Mouse (Mus musculus) kidney, postnatal 10 days (tissue): Measurements from ENCODE around the gene Gm10799.
"Not testable (repeated sequence)": the region's sequence is repeated elsewhere in the genome, so short reads cannot be mapped to it uniquely, and the experiment has no call there.

Source experiments
- DNase-seq: peaks from one replicate; pipeline ENCODE4 v3.0.0; 2021; ENCODE audit warnings: mixed read lengths

The Gm10799 gene

DNA sequence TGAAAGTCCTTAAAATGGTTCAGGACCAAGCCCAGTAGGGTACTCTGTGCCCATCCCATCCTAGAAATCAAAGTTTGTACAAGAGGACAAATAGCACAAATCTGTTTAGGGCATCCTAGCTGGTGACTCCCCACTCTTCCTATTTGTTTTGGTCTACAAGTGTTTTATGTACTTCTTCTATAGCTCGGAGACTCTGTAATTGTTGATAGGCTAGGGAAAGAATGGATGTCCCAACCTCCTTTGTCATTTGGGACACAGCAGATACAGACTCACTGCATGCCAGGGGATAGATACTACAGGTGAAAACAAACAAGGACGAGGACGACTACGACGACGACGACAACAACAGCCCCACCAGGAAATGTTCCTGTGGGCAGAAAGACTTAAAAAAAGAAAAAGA is at the start of gene Gm10799:
Gene Gm10799, minus strand, starts transcription at position 101 of the 400 bp plus-strand sequence.
- DNase-seq = not testable (repeated sequence)

DNA sequence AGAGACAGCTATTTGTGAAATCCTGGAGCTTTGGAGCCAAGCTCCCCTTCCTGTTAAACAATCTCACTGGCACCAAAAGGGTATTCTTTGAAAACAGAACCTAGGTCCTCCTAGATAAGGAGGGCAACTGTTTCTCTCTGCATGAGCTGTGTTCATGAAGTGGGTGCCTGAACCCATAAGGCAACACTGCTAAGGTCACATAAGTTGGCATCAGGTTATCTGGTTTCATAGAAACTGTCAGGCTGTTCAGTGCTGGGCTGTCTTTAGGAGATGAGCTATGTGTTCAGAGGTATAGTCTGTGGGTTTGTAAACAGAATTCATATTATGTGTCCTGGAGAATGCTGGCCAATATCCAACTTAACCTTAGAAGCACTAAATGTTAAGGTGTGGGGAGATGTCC is 48.8 kb upstream of the Gm10799 start:
- DNase-seq = not testable (repeated sequence)

DNA sequence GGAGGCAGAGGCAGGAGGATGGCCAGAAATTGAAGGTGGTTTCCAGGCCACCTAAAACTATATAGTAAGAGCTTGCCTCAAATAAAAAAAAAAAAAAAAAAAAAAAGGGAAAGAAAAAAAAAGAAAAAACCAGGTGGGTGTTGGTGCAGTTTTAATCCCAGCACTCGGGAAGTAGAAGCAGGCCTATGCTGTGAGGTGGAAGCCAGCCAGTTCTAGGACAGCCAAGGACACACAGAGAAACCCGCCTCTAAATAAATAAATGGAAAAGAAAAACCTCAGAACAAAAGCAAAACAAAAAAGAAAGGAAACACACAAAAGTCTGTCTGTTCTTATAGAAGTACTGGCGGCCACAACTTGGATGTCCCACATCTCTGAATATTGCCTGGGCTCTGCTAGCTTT is 46.5 kb upstream of the Gm10799 start:
- no peak for DNase-seq

DNA sequence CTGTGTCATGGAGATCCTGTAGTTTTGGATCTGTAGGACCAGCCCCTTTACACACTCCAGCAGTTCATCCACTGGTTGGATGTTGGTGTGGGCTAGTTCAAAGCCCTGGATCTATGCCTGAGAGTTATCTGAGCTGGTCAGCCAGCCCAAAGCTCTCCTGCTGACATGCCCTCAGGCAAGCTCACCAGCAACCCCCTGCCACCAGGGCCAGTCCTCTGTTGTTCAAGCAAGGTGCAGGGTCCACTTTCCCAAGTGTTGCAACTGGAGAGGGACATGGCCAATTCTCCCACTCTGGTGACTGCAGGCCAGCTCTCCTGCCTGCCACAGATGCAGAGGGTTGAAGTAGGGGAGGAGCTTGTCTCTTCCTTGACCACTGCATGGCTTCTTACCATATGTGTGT is 45.2 kb upstream of the Gm10799 start:
- not testable (repeated sequence) for DNase-seq

DNA sequence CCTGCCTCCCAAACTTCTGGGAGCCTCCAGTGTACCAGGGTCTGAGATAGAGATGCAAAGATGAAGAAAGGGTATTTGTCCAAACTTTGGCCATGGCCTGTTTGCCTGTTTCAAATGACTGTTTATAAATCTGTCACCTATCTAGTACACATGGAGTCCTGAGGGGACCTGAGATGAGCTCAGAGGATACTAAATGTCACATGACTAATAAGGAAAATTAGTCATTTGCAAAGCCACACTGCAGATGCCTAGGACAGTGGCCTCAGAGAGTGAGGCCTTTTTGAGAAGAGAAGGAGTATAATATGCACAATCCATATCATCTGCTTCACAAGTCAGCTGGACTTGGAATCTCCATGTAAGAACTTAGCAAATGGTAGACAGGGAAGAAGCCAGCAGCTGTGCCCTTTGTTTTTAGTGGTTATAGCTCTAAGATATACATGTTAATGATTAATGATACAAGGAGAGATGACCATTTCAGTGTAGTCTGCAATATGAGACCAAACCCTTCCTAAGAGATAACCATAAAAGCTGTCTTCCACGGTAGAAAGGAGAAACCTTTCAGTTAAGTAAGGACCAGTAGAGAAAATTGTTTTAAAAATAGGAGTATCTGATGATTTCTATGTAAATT is 42.9 kb upstream of the Gm10799 start:
- DNase-seq = not testable (repeated sequence)

DNA sequence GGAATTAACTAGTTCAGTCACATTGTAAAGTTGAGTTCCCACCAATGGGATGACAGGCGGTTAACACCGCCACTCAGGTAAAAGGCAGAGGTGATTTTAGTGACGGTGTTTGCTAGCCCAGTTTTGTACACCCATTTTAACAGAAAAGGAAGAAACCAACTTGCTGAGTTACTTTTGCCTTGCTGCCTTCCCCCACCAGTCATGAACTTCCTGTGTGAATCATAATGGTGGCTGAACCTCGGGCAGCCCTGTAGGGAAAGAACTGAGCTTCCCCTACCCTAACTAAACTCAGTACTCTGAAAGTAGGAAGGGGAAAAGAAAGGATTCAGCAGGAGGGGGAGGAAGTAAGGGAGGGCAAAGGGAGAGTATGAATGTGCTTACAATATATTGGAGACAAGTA is 41.7 kb upstream of the Gm10799 start:
- DNase-seq = no peak

DNA sequence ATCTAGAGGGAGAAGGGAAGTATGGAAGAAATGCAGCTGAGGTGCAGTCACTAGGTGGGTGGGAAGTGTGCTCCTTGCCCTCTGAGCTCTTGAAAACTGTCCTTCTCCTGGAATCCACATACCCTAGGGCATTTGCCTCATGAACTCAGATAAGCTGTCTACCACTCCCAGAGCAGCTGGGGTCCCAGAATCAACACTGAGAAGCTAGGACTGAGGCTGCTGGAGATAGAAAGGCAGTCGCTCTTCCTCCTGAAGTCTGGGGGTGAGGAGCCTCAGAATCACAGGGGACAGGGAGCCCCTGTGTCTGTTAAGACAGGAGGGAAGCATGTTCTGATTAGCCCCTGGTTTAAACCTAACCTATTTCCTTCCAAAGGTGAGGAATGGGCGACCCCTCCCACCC is 41.2 kb upstream of the Gm10799 start:
- no peak for DNase-seq

DNA sequence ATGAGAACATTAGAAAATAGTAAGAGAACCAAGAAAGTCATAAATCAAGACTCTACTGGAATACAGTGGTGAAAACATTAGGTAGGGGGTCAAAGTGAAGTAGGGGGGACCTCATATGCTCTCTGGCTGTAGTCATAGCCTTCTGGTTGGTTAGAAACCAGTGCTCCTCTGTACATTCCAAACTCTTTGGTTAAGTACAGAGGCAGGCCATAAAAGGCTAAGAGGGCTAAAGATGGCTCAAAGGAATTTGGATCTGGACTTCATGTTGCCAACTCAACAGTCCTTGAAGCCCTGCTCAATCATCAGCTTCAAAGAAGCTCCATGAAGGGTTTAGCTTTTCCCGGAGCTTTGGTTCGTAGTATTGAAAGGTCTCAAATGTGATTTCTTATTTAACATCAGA is 40.7 kb upstream of the Gm10799 start:
- not testable (repeated sequence) for DNase-seq

DNA sequence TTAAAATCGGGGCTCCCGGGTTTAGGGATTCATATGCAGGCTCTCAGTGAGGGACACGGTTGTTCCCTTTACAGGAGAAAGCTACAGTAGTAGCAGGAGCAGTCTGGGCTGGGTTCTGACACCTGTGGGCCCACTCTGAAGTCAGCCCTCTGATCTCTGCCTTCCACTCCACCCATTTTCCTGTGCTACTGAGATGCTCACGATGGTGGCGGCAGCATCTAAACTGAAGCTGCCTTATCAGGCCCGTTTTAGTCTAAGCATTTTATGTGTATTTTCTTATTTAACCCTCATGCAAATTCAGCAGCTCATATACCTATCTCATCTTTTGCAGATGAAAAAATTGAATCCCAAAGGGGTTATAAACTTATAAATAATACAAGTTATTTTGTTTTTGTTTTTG is 36.5 kb upstream of the Gm10799 start:
- no peak for DNase-seq

DNA sequence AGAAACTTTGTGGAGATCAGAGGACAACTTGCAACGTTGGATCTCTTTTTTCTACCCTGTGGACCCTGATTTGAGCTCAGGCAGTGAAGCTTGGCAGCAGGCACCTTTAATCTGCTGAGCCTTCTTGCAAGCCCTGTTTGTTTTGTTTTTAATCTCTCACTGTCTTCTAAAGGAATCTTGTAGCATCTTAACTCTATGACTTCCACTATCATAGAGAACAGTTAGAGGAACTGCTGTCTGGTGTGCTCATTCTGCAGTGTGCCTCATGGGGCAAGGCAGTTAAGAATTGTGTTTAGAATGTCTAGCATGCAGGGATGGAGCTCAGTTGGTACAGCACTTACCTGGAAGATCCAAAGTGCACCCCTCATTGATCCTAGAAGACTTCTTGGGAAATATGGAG is 31.6 kb upstream of the Gm10799 start:
- DNase-seq = no peak

DNA sequence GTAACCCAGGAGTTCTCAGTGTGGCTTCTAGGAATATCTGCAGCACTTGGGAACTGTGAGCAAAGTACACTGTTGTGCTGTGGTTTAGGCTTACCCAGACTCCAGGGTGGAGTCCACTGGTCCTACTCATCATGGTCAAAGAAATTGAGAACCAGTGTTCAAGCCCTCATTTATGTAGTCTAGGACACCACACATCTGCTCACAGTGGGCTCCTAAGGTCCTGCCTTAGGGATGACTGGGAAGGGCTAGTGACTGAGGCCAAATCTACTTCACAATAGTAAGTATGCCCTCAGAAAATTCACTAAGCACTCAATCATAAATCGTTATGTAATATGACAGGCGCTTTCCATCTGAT is 30.9 kb upstream of the Gm10799 start:
- no peak for DNase-seq

DNA sequence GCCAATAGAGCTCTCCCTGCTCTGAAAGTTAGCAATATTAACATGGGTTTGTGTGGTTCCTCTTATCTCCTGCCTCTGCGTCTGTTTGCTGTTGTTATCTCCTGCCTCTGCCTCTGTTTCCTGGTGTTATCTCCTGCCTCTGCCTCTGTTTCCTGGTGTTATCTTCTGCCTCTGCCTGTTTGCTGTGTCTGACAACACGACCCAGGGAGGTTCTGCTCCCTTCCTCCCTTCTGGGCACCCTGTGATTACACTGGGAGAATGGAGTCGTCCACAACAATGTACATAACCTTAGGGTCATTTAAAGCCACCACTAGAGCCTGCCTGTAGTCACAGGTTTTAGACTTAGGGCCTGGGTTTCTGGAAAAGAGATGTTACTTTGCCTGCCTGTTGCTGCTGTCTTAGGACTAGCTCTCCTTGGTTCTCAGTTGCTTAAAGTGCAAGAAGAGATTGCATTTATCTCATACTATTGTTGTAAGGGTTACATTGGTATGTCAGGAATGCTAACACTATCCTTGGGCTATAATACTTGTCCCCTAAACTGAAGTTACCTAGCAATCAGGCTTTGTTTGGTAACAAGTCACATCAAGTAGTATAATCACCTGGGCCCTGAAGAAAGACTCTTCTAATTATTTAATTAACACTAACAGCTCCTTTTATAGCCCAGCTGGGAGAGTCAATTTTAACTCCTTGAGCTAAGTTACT is 30.3 kb upstream of the Gm10799 start:
- DNase-seq = no peak

DNA sequence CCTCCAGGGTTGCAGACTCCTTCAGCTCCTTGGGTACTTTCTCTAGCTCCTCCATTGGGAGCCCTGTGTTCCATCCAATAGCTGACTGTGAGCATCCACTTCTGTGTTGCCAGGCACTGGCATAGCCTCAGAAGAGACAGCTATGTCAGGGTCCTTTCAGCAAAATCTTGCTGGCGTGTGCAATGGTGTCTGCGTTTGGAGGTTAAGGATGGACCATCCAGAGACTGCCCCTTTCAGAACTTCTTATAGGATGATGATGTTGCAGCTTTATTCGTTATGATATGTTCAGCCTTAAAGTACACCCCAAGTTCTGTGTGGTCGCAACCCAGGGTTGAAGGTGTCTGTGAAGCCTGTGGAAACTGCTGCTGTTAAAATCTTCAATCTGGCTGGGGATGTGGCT is 29.0 kb upstream of the Gm10799 start:
- DNase-seq = not testable (repeated sequence)

DNA sequence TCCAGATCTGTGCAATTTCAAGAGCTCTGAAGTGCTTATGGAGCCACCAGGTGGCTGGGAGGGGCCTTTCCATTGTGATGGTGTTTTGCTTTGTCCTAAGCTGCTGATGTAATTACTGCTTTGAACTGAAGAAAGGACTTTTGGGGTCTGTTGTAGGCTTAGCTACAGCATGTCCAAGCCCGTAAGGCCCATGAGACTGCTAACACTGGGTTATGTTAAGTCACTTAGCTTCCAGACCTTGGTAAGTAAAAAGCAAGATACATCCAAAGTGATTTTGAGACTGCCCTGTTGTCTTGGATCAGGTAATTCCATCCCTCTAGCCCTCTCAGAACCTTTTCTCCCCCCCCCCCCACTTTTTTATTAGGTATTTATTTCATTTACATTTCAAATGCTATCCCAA is 28.4 kb upstream of the Gm10799 start:
- not testable (repeated sequence) for DNase-seq

DNA sequence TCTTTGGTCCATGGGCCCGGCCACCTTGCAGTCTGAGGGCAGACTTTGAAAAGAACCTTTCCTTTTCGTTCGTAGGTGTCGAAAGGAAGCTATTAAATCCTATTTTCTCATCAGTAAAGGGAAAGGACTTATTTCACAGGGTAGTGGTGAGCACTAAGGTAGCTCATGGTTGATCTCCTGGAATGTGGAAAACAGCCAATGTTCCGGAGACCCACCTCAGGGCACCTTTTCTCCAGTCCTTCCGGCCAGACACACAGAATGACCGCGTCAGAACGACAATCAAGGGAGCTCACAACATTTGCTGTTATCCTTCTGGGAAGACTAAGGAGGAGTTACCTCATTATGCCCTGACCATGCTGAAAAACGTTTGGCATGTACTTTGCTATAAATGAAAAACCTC is 27.9 kb upstream of the Gm10799 start:
- peak; percentile 32 for DNase-seq

DNA sequence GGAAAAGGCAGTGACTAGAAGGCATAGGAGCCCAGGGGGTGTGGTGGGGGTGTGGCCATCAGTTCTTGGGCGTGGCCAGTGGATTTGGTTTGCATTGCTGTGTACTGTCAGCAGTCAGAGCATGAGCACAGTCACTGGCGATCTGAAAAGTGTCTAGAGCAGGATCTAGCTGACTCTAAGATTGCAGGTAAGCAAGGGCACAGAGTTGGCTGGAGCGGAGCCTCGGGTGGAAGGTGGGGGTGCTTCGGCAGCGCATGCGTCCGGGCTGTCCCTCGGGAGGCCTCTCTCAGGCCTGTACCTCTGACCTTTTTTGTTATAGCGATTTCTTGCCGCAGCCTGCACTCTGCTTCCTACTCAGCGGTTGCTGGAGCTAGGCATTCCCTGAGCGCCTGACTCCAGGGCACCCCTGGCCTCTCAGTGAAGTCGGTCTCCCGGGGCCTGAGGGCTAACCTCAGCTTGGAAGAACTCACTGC is 27.4 kb upstream of the Gm10799 start, which contains the start of gene Cd59a:
Gene Cd59a, plus strand, starts transcription at position 61 of the 473 bp plus-strand sequence.
- DNase-seq = peak; percentile 93

DNA sequence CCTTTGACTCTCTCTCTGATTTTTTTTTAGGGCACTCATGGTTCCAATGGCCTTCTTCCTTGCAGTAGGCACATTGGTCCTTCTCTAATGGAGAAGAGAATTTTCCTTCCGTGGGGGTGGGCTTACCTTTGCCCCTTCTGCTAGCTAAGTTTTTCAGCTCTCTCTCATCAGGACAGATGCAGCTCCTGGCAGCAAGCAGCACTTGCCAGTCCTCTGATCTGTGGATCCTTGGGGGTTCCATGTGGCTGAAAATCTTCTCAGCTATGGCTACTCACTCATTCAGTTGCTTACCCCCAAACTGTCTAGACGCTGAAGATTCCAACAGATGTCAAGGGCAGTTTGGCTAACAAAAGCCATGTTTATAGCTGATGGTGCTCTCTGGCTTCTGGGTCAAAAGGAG is 25.0 kb upstream of the Gm10799 start:
- no peak for DNase-seq

DNA sequence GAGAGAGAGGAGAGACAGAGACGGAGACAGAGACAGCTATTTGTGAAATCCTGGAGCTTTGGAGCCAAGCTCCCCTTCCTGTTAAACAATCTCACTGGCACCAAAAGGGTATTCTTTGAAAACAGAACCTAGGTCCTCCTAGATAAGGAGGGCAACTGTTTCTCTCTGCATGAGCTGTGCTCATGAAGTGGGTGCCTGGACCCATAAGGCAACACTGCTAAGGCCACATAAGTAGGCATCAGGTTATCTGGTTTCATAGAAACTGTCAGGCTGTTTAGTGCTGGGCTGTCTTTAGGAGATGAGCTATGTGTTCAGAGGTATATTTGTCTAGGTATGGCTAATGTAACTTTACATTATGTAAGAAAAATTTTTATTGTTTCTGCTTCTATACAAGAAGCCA is 19.2 kb upstream of the Gm10799 start:
- not testable (repeated sequence) for DNase-seq

DNA sequence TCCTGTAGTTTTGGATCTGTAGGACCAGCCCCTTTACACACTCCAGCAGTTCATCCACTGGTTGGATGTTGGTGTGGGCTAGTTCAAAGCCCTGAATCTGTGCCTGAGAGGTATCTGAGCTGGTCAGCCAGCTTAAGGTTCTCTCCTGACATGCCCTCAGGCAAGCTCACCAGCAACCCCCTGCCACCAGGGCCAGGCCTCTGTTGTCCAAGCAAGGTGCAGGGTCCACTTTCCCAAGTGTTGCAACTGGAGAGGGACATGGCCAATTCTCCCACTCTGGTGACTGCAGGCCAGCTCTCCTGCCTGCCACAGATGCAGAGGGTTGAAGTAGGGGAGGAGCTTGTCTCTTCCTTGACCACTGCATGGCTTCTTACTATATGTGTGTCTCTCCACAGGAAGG is 15.7 kb upstream of the Gm10799 start:
- DNase-seq = not testable (repeated sequence)

DNA sequence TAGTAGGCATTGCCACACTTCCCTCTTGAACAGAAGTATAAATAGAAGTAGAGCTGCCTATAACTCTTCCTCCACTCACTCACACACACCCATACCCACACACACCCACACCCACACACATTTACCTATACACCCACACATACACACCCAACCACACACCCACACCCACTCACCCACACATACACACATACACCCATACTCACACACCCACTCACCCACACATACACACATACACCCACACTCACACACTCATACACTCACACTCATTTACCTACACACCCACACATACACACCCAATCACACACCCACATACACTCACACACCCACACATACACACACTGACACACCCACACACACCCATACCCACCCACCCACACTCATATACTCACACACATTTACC is 14.1 kb upstream of the Gm10799 start:
- DNase-seq = no peak

DNA sequence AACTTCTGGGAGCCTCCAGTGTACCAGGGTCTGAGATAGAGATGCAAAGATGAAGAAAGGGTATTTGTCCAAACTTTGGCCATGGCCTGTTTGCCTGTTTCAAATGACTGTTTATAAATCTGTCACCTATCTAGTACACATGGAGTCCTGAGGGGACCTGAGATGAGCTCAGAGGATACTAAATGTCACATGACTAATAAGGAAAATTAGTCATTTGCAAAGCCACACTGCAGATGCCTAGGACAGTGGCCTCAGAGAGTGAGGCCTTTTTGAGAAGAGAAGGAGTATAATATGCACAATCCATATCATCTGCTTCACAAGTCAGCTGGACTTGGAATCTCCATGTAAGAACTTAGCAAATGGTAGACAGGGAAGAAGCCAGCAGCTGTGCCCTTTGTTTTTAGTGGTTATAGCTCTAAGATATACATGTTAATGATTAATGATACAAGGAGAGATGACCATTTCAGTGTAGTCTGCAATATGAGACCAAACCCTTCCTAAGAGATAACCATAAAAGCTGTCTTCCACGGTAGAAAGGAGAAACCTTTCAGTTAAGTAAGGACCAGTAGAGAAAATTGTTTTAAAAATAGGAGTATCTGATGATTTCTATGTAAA is 13.2 kb upstream of the Gm10799 start:
- not testable (repeated sequence) for DNase-seq

DNA sequence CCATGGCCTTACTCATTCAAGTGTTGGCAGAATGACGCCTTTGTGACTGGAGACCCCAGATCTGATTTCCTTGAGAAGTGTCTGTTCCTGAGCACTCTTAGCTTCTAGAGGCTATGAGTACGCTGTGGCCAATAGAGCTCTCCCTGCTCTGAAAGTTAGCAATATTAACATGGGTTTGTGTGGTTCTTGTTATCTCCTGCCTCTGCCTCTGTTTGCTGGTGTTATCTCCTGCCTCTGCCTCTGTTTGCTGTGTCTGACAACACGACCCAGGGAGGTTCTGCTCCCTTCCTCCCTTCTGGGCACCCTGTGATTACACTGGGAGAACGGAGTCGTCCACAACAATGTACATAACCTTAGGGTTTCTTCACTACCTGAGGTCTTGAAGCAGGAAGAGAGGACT is 9.9 kb upstream of the Gm10799 start:
- not testable (repeated sequence) for DNase-seq

DNA sequence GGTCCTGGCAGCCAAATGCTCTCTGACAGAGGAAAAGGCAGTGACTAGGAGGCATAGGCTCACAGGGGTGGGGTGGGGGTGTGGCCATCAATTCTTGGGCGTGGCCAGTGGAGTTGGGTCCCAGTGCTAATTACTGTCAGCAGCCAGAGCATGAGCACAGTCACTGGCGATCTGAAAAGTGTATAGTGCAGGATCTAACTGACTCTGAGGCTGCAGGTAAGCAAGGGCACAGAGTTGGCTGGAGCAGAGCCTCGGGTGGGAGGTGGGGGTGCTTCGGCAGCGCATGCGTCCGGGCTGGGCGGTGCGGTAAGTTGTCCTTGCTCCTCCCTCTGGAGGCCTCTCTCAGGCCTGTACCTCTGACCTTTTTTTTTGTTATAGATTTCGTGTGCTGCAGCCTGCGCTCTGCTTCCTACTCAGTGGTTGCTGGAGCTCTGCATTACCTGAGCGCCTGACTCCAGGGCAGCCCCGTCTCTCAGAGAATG is 1.4 kb upstream of the Gm10799 start, which contains the start of gene Cd59b:
Gene Cd59b, plus strand, starts transcription at position 146 of the 482 bp plus-strand sequence.
- peak; percentile 75 for DNase-seq

DNA sequence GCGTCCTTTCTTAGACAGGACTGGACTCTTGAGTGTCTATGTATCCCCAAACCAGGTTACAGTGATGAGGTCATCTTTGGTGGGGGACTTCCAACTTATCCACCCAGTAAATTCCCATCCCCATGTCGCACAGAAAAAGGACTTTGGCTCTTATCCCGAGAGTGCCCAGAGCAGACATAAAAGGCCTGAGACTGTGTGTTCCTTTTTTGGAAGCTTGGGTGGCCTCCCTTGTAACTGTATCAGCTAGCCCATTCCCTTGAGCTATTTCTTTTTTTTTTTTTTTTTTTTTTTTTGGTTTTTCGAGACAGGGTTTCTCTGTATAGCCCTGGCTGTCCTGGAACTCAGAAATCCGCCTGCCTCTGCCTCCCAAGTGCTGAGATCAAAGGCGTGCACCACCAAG is 2.8 kb downstream of the Gm10799 start, which contains the start of gene Gm10912:
Gene Gm10912, plus strand, starts transcription at position 301 of the 400 bp plus-strand sequence.
- not testable (repeated sequence) for DNase-seq
